Mouse (Mus musculus) kidney, embryonic 16.5 days (tissue): ENCODE measurements at regions not wholly inside any gene's neighbourhood (a gene's known extent, or its start where the extent isn't known, plus 50 kb on each side); places are given as distances from the start of the nearest gene placed in this dataset.

Experiments used
- ATAC-seq: fragments of 200-750 bp; cut with Nextera tagmentation; 2 replicates; pipeline ENCODE4 v1.8.0; 2017; ENCODE audit warnings: moderate TSS enrichment; ENCODE audit not compliant: low FRiP score, low TSS enrichment
- H3K27ac ChIP-seq: fragments of 300-500 bp; sonication (generic); 2 replicates; pipeline ENCODE4 v1.5.1; 2014; ENCODE audit warnings: low read length
- H3K27me3 ChIP-seq: fragments of 300-500 bp; sonication (generic); 2 replicates; pipeline ENCODE4 v1.6.1; 2014; ENCODE audit warnings: low read length, control low read depth, mixed read lengths; ENCODE audit not compliant: insufficient read depth
- H3K36me3 ChIP-seq: fragments of 300-500 bp; sonication (generic); 2 replicates; pipeline ENCODE4 v1.6.1; 2014; ENCODE audit warnings: low read length, control low read depth, mixed read lengths; ENCODE audit not compliant: insufficient read depth
- H3K4me1 ChIP-seq: fragments of 300-500 bp; sonication (generic); 2 replicates; pipeline ENCODE4 v1.6.1; 2014; ENCODE audit warnings: low read length, control low read depth, mixed read lengths; ENCODE audit not compliant: insufficient read depth
- H3K4me2 ChIP-seq: fragments of 300-500 bp; sonication (generic); replicated peaks from 2 replicates; pipeline ENCODE4 v1.6.1; 2014; ENCODE audit warnings: low read depth, low read length
- H3K4me3 ChIP-seq: fragments of 300-500 bp; sonication (generic); 2 replicates; pipeline ENCODE4 v1.5.1; 2014; ENCODE audit warnings: mild to moderate bottlenecking, low read length
- H3K9ac ChIP-seq: fragments of 300-500 bp; sonication (generic); replicated peaks from 2 replicates; pipeline ENCODE4 v1.6.1; 2014; ENCODE audit warnings: low read length
- H3K9me3 ChIP-seq: fragments of 300-500 bp; sonication (generic); 2 replicates; pipeline ENCODE4 v1.6.1; 2016; ENCODE audit warnings: low read length, control low read depth
- WGBS: fragments of 180-500 bp; shearing (Covaris S2); extraction: QIAGEN DNeasy Blood & Tissue Kit; methylation state at CpG from one replicate; pipeline ENCODE4 v1.1.7; 2014; 5-methylcytosine and 5-hydroxymethylcytosine counted together

- no peak overlapping the region for H3K4me2 ChIP-seq
- no peak overlapping the region for H3K9ac ChIP-seq
- H3K27me3 ChIP-seq = no peaks in the 10 kb centered on the region
- no peaks in the 10 kb centered on the region for H3K36me3 ChIP-seq
- no peaks in the 10 kb centered on the region for H3K9me3 ChIP-seq
- 65% methylated on average over 2 of the region's 2 CpGs for WGBS
- ATAC-seq = no peak
- H3K27ac ChIP-seq = no peak overlapping the region
- H3K4me3 ChIP-seq = no peak overlapping the region
- H3K4me1 ChIP-seq = no peaks in the 10 kb centered on the region
These were observed 1064.4 kb downstream of the Bcl11a start for GRCm38 (mm10) chr11:25142226-25142625.

- Histone ChIP-seq H3K27me3 (no peaks in the 10 kb centered on the region), H3K9me3 (no peaks in the 10 kb centered on the region), H3K27ac (no peak overlapping the region), H3K4me3 (no peak overlapping the region), H3K4me2 (no peak overlapping the region), H3K4me1 (no peaks in the 10 kb centered on the region), H3K9ac (no peak overlapping the region), H3K36me3 (no peaks in the 10 kb centered on the region)
- 57% methylated on average over 4 of the region's 4 CpGs for WGBS
- no peak for ATAC-seq
These were observed 1065.0 kb downstream of the Bcl11a start for GRCm38 (mm10) chr11:25142833-25143232.

- Histone ChIP-seq H3K9ac (no peak overlapping the region), H3K27me3 (no peaks in the 10 kb centered on the region), H3K4me2 (no peak overlapping the region), H3K36me3 (no peaks in the 10 kb centered on the region), H3K9me3 (no peaks in the 10 kb centered on the region), H3K27ac (no peak overlapping the region), H3K4me3 (no peak overlapping the region), H3K4me1 (no peaks in the 10 kb centered on the region)
- 74% methylated on average over 3 of the region's 3 CpGs for WGBS
- no peak for ATAC-seq
These were observed 1063.3 kb downstream of the 5730522E02Rik start for GRCm38 (mm10) chr11:25147287-25147686.

GRCm38 (mm10) chr11:25156705-25157104 lies 1053.9 kb downstream of the 5730522E02Rik start:
- Histone ChIP-seq H3K4me3 (no peak overlapping the region), H3K27me3 (no peaks in the 10 kb centered on the region), H3K4me1 (no peaks in the 10 kb centered on the region), H3K4me2 (no peak overlapping the region), H3K9ac (no peak overlapping the region), H3K27ac (no peak overlapping the region), H3K9me3 (no peaks in the 10 kb centered on the region), H3K36me3 (no peaks in the 10 kb centered on the region)
- WGBS = 46% methylated on average over 5 of the region's 5 CpGs
- ATAC-seq = no peak

- H3K4me2 ChIP-seq = no peak overlapping the region
- no peaks in the 10 kb centered on the region for H3K27me3 ChIP-seq
- 37% methylated on average over 11 of the region's 11 CpGs for WGBS
- H3K9ac ChIP-seq = no peak overlapping the region
- no peak overlapping the region for H3K27ac ChIP-seq
- no peaks in the 10 kb centered on the region for H3K36me3 ChIP-seq
- H3K9me3 ChIP-seq = no peaks in the 10 kb centered on the region
- H3K4me3 ChIP-seq = no peak overlapping the region
- H3K4me1 ChIP-seq = no peaks in the 10 kb centered on the region
- ATAC-seq = no peak
These were observed 1053.3 kb downstream of the 5730522E02Rik start for GRCm38 (mm10) chr11:25157135-25157860.

GRCm38 (mm10) chr11:25157861-25158245 lies 1052.7 kb downstream of the 5730522E02Rik start:
- H3K4me3 ChIP-seq = no peak overlapping the region

GRCm38 (mm10) chr11:25158884-25159283 lies 1051.7 kb downstream of the 5730522E02Rik start:
- no peak overlapping the region for H3K4me3 ChIP-seq
- no peaks in the 10 kb centered on the region for H3K4me1 ChIP-seq
- WGBS = 89% methylated on average over 1 of the region's 1 CpGs
- H3K9me3 ChIP-seq = no peaks in the 10 kb centered on the region
- no peaks in the 10 kb centered on the region for H3K36me3 ChIP-seq
- no peak for ATAC-seq
- no peak overlapping the region for H3K4me2 ChIP-seq
- H3K27me3 ChIP-seq = no peaks in the 10 kb centered on the region
- no peak overlapping the region for H3K9ac ChIP-seq
- H3K27ac ChIP-seq = no peak overlapping the region

More at GRCm38 (mm10) chr11:25157861-25158245, 1052.7 kb downstream of the 5730522E02Rik start:
- Histone ChIP-seq H3K9me3 (no peaks in the 10 kb centered on the region), H3K4me1 (no peaks in the 10 kb centered on the region), H3K4me2 (no peak overlapping the region), H3K27ac (no peak overlapping the region), H3K36me3 (no peaks in the 10 kb centered on the region), H3K9ac (no peak overlapping the region), H3K27me3 (no peaks in the 10 kb centered on the region)
- ATAC-seq = no peak
- WGBS = 68% methylated on average over 3 of the region's 3 CpGs

GRCm38 (mm10) chr11:25167939-25168338 lies 1042.6 kb downstream of the 5730522E02Rik start:
- ATAC-seq = no peak
- H3K9ac ChIP-seq = no peak overlapping the region
- no peaks in the 10 kb centered on the region for H3K4me1 ChIP-seq
- H3K4me2 ChIP-seq = no peak overlapping the region
- no peaks in the 10 kb centered on the region for H3K27me3 ChIP-seq
- no peak overlapping the region for H3K4me3 ChIP-seq
- no peaks in the 10 kb centered on the region for H3K36me3 ChIP-seq
- no peaks in the 10 kb centered on the region for H3K9me3 ChIP-seq
- 78% methylated on average over 1 of the region's 1 CpGs for WGBS
- no peak overlapping the region for H3K27ac ChIP-seq

- H3K4me2 ChIP-seq = no peak overlapping the region
- WGBS = 88% methylated on average over 1 of the region's 1 CpGs
- no peak overlapping the region for H3K27ac ChIP-seq
- no peak overlapping the region for H3K9ac ChIP-seq
- no peak overlapping the region for H3K4me3 ChIP-seq
- H3K4me1 ChIP-seq = no peaks in the 10 kb centered on the region
- H3K9me3 ChIP-seq = no peaks in the 10 kb centered on the region
- no peaks in the 10 kb centered on the region for H3K27me3 ChIP-seq
- H3K36me3 ChIP-seq = no peaks in the 10 kb centered on the region
- no peak for ATAC-seq
These were observed 1039.5 kb downstream of the 5730522E02Rik start for GRCm38 (mm10) chr11:25171048-25171447.
